Mouse (Mus musculus) MEL (cell line): ENCODE measurements around the gene Nploc4.

Experiments
- CTCF ChIP-seq, 3 experiments: IDR thresholded peaks in 2 of 3; conservative IDR thresholded peaks in 1 of 3; 2 replicates each; pipeline ENCODE4 v1.5.1; 2011 to 2012; ENCODE audit warnings: low read length in 3 of 3, low read depth in 2 of 3, mild to moderate bottlenecking in 2 of 3, improper control_type of control experiment in 1 of 3, inconsistent platforms in 1 of 3, mixed read lengths in 1 of 3, moderate library complexity in 1 of 3; ENCODE audit not compliant: control insufficient read depth in 1 of 3, insufficient read depth in 1 of 3, poor library complexity in 1 of 3, severe bottlenecking in 1 of 3
- E2F4 ChIP-seq: IDR thresholded peaks from 2 replicates; pipeline ENCODE4 v1.6.1; 2011; ENCODE audit warnings: low read depth, low read length, improper control_type of control experiment, borderline replicate concordance
- KAT2A ChIP-seq: conservative IDR thresholded peaks from 2 replicates; pipeline ENCODE4 v1.6.1; 2012; ENCODE audit warnings: low read depth, low read length, improper control_type of control experiment, inconsistent platforms
- POLR2A ChIP-seq, 2 experiments: IDR thresholded peaks; 2 replicates each; pipeline ENCODE4 v1.6.1; 2011 to 2012; ENCODE audit warnings: low read length in 2 of 2, mild to moderate bottlenecking in 2 of 2, control low read depth in 1 of 2, improper control_type of control experiment in 1 of 2, low read depth in 1 of 2, moderate library complexity in 1 of 2; ENCODE audit not compliant: control insufficient read depth in 1 of 2, insufficient read depth in 1 of 2, poor library complexity in 1 of 2

DNA sequence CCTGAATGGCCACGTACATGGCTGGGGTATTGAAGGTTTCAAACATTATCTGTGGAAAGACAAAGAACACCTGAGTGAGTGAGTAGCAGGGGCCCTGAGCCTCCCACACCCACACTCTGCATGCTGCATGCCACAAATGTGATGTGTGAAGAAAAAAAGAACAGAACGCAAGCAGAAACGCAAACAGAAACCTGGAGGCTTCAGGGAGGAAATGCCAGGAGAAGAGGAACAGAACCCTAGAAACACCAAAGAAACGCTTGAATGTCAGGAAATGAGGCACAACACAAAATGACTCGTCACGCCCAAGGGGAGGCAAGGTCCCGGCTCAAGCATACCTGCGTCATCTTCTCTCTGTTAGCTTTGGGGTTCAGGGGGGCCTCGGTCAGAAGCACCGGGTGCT is 90.2 kb downstream of the Nploc4 start:
- no peak for TF ChIP-seq E2F4
- no peak for TF ChIP-seq CTCF (IDR thresholded peaks at IDR 0.05 in 2 of 3, conservative IDR thresholded peaks at IDR 0.05 in 1 of 3; ENCODE audit: control insufficient read depth in 1 of 3, insufficient read depth in 1 of 3, low read depth in 2 of 3, low read length in 3 of 3, poor library complexity in 1 of 3, severe bottlenecking in 1 of 3)
- no peak for TF ChIP-seq KAT2A
- no peak for TF ChIP-seq POLR2A (IDR thresholded peaks at IDR 0.05; ENCODE audit: control insufficient read depth in 1 of 2, insufficient read depth in 1 of 2, low read depth in 1 of 2, low read length in 2 of 2, poor library complexity in 1 of 2)
